Mouse (Mus musculus): ENCODE results near the gene Fam160a1. TPM values are rescaled to one million over a fixed set of nuclear protein-coding genes. Genes with fewer than 3 reads are reported as not detected.

The Fam160a1 gene
- total RNA-seq (2015; ENCODE audit: low replicate concordance) (not detected in 2 replicates), total RNA-seq (2017; ENCODE audit: low replicate concordance) (0.42 TPM in 1 of 2 replicates, not detected in the other)

DNA sequence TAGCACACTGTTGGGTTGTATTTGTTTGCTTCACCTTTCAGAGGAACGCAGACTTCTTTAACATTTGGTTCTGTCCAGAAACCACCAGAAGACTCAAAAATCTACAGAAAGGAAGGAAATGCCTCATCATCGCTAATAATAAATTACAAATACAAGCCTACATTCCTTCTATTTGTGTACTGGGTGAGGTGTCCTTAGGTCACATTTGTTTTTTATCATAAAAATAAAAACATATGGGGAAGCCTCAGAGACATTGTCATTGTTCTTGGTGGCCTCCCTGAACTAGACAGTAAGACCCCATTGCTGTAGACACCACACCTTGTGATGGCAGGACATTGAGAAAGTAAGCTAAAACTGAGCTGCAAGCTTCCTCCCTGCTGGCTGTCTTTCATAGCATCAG lies at the start of gene Fam160a1:
Gene Fam160a1, minus strand, starts transcription at position 101 of the 400 bp plus-strand sequence.
- no peak for ATAC-seq (replicated peaks; ENCODE audit: low FRiP score, poor library complexity, severe bottlenecking)

DNA sequence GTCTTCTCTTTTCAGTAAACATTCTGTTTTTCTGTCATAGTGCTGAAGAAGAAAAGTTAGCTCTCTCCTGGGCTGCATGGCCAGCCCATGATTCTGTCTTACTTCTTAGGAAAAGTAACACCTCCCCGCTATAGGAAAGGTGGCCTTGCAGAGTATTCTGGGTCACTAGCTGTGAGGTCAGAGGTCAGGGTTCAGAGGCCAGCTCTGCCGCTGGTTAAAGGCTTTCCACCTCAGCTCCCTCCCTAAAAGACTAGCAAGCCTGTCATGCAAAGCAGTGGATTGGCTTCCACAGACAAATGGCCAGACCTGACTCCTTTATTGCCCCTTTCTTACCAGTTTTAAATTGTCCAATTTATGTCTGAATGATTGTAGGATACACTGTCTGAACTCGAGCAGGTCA lies 46.9 kb upstream of the Fam160a1 start:
- ATAC-seq (replicated peaks; ENCODE audit: low FRiP score, poor library complexity, severe bottlenecking): no peak

DNA sequence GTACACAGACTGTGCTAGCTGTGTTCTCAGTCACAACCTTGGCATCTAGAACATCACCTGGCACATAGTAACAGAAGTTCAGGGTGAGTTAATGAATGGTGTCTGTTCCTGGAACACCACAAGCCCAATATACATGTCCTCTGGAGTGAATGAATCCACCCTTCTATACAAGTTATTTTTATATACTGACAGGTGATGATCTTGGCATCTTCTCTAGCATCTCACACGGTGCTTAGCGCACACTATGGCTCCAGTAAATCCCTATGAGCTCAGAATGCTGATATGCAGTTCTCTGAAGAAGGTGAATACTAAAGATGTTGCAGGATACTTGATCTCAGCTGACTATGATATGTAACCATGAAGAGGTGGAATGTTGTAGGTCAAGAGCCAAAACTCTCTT lies 45.8 kb upstream of the Fam160a1 start:
- no peak for ATAC-seq (replicated peaks; ENCODE audit: low FRiP score, poor library complexity, severe bottlenecking)

DNA sequence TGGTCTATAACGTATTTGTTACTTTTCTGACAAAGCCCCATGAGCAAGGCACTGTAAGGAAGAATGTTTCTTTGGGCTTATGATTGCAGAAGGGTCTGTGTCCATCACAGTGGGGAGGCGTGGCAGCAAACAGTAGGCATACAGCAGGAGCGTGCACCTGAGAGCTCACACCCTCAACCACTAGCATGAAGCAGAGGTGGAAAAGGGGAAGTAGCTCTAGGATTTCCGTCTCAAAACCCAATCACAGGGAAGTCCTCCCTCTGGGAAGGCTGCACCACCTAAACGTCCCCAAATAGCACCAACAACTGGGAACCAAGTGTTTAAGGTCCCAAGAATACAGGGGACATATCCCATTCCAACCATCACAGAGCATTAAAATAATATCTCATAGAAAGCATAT lies 43.9 kb upstream of the Fam160a1 start:
- no peak for ATAC-seq (replicated peaks; ENCODE audit: low FRiP score, poor library complexity, severe bottlenecking)

DNA sequence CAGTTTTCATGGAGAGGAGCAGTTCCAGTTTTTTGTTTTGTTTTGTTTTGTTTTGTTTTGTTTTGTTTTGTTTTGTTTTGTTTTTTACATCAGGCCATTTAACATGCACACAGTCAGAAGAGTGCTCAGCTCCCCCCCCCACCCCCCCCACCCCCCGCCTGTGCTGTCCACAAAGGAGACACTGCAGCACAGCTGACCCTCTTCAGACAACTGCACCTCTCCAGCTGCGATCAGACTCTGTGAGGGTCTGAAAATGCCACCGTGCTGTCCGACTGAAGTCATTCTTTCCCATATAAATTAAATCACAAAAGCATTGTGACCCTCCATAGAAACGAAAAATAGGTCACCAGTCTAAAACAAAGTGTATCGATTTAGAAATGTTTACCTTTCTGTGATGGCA lies 42.2 kb upstream of the Fam160a1 start:
- ATAC-seq (replicated peaks; ENCODE audit: low FRiP score, poor library complexity, severe bottlenecking): no peak

DNA sequence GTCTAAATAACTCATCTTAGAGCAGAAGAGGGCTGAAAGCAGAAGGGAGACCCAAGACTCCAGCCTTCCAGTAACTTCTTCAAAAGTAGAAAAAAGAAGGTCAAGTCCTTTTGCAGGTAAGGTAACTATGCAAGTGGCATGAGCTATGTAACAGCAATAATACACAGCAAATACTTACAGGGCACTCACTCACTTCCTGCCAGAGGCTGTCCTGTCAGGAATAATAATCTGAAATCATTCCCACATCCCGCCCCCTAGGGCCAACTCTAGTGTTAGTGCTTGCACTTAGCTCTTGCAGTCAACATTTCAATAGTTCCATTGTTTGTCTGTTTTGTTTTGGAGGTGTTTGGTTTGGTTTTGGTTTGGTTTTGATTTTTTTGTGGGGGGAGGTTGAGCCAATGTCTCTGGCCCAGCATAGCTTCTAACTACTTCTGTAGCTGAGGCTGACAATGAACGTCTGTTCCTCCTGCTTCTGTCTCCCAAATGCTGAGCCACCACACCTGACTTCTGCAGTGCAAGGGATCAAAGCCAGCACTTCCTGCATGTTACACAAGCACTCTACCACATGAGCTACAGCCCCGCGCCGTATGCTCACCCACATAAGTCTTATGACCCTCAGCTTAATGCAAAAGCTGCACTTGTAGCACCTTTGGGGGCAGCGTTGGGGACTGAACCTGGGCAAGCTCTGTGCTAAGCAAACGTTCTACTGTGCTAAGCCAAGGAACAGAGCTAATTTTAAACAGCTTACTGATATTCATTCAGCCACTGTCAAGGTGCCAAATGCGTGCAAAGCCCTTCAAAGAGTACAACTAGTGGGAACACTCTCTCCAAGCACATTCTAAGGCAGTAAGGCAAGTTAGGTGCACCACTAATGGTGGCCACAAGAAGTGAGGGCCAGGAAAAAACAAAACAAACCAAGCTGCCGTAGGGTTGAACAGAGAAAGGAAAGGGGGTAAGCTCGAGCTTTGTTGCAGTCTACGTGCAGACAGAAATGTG lies 41.3 kb upstream of the Fam160a1 start:
- no peak for ATAC-seq (replicated peaks; ENCODE audit: low FRiP score, poor library complexity, severe bottlenecking)

DNA sequence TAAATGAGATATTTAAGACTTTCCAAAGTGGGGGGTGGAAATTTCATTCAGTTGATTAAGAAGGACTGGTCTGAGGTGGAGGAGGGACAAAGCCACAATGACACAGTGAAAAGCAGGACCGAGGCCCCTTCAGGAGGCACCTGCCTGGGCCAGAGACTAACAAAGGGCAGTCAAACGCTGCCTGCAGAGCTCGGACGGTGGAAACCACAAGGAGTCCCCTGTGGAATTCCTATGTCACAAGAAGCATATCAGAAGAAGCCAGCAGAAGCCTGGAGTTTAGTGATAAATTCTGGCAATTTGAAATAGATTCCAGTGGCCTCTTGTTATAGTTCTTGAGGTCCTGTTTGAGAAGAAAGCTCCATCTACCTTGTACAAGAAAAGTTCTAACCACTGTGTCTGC lies 40.0 kb upstream of the Fam160a1 start:
- no peak for ATAC-seq (replicated peaks; ENCODE audit: low FRiP score, poor library complexity, severe bottlenecking)

DNA sequence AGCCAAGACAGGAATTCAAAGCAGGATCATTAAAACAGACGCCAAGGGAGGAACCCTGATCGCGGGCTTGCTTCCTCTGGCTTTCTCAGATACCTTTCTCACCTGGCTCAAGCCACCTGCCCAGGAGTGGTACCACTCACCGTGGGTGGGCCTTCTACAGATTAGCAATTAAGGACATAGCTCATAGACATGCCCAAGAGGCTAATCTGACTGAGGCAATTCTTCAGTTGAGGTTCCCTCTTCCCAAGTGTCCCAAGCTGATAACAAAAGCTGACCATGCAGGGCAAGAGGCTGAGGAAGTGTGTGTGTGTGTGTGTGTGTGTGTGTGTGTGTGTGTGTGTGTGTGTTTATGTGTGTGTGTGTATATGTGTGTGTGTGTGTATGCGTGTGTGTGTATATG lies 38.9 kb upstream of the Fam160a1 start:
- ATAC-seq (replicated peaks; ENCODE audit: low FRiP score, poor library complexity, severe bottlenecking): no peak

DNA sequence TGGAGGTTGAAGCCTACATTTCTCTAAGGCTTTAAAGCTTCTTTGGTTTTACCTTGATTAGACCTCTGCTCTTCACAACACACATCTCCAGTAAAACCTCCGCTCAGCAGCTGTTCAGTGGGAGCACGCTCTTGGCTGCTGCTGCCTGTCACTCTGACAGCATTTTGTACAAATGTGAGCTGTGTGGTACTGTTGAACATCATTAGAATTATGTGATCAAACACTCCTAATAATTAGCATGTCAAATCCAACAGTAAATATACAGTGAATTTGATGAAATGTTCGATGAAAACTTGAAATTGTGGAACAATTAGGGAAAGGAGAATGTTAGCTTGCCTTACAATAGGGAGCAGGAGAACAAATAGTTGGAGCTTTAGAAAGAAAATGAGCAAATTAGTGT lies 38.0 kb upstream of the Fam160a1 start:
- ATAC-seq (replicated peaks; ENCODE audit: low FRiP score, poor library complexity, severe bottlenecking): no peak

DNA sequence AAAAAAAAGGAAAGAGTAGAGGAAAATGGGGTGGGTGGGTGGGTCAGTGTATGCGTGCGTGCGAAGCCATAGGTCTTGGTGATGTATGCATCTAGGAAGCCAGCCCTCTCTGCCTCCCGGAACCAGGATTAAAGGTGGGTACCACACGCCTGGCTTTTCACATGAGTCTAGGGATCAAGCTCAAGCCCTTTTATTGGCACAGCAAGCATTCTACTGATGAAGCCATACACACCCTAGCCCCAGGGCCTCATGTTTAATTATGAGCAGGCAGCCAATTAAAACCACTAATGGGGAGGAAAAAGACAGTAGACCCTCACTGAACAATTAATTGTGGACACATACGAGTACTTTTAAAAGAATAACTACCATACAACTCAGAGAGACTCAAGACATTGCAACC lies 37.1 kb upstream of the Fam160a1 start:
- no peak for ATAC-seq (replicated peaks; ENCODE audit: low FRiP score, poor library complexity, severe bottlenecking)

DNA sequence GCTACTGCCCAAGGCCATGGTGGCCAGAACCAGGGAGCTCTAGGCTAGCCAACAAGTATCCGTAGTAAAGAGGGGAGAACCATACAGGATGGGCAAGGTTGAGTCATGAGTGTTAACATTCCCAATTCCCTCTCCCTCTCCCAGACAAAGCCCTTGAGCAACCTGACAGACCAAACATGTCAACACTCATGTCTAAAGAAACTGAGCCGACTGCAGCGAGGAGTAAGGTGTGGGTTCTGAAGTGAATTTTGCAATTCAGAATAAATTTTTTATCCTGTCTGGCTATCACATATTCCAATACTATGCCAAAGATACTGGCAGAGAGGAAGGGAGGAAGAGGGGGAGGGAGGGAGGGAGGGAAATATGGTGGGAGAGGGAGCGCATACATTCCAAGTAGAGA lies 36.6 kb upstream of the Fam160a1 start:
- ATAC-seq (replicated peaks; ENCODE audit: low FRiP score, poor library complexity, severe bottlenecking): no peak

DNA sequence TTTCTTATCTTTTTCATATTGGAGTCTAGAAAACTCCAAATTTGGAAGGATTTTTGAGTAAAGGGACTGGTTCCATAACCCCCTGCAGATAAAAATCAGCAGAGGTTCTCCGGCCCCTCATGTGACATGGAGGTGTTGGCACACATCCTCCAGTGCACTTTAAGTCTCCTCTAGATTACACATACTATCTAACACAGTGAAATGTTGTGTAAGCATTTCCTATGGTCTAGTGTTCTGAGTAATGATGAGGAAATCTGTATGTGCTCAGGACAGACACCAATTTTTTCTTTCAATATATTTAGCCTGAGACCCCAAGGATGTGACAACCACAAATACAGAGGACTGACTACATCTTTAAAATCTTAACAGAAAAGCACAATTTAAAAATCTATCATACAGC lies 33.0 kb upstream of the Fam160a1 start:
- no peak for ATAC-seq (replicated peaks; ENCODE audit: low FRiP score, poor library complexity, severe bottlenecking)

DNA sequence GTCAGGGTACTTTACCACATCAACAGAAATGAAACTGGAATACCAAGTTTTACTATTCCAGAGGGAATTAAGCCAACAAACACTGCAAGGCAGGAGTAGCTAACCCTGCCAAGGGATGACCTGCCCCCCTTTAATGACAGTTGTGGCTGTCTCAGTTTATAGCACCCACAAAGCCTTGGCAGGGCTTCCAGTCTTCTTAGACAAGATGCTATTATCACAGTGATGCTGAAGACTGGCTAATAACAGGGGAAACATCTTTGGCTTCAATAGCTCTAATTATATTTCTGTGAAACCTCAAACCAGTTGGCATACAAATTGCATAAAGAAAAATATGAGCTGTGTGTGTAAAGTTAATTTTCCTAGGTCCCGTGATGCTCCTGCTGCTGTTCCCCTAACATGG lies 29.2 kb upstream of the Fam160a1 start:
- ATAC-seq (replicated peaks; ENCODE audit: low FRiP score, poor library complexity, severe bottlenecking): no peak

DNA sequence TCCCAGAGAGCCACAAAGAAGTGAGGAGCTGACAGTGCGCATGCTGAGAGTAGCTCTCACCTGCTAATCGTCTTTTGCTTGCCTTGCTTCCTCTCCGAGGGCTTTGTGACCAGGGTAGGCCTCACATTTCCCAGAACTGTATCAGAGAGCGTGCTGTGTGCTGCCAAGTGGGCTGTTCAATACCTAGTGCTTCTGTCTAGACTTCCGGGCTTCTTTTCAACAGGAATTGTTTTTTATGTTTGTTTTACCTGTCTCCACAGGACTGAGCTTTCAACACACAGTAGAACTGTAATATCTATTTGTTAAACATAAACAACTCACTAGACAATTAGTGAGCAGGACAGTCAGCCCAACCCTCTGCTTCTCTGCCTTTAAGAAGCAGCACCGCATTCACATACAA lies 28.2 kb upstream of the Fam160a1 start:
- no peak for ATAC-seq (replicated peaks; ENCODE audit: low FRiP score, poor library complexity, severe bottlenecking)

DNA sequence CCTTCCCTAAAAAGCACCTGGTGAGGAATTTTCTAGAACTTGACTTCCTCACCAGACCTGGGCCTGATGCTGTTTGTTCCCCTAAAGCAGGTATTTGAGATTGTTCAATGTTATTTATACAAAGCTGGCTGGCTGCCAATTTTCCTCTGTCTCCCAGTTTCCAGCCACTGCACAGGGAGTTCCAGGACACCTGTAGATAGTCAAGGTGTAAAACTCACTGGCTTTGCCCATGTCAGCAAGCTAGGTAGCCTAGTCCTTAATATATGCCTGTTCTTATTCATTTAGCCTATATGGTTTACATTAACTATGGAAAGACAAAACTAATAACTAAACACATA lies 25.8 kb upstream of the Fam160a1 start:
- no peak for ATAC-seq (replicated peaks; ENCODE audit: low FRiP score, poor library complexity, severe bottlenecking)

DNA sequence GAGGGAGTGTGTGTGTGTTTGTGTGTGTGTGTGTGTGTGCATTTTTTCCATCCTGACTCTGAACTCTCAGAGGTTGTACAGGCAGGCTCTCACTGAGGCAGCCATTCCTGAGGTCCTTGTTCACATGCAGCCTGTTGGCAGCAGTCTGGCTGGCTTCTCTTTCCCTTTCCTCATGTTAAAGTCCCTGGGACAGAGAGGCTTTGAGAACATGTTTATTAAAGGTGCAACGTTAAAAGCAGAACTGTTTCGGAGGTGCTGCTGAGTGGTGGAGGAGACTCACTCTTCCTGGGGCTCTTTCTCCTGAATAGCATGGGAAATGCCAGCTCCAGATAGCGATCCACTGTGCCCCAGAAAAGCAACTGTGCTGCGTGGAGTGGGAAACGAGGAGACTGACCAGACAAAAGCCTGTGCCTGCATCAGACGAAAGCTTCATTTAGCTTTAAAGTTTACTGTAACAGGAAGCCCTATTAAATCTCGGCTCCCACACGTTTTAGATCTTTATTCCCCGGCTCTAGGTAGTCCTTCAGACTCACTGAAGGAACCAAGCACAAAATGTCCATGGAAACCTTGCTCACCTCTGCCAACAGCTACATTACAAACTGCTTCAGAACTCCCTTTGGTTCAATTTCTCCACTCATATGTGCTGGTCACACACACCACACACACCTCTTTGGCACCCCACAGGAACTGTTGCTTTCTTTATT lies 25.2 kb upstream of the Fam160a1 start:
- ATAC-seq (replicated peaks; ENCODE audit: low FRiP score, poor library complexity, severe bottlenecking): no peak

DNA sequence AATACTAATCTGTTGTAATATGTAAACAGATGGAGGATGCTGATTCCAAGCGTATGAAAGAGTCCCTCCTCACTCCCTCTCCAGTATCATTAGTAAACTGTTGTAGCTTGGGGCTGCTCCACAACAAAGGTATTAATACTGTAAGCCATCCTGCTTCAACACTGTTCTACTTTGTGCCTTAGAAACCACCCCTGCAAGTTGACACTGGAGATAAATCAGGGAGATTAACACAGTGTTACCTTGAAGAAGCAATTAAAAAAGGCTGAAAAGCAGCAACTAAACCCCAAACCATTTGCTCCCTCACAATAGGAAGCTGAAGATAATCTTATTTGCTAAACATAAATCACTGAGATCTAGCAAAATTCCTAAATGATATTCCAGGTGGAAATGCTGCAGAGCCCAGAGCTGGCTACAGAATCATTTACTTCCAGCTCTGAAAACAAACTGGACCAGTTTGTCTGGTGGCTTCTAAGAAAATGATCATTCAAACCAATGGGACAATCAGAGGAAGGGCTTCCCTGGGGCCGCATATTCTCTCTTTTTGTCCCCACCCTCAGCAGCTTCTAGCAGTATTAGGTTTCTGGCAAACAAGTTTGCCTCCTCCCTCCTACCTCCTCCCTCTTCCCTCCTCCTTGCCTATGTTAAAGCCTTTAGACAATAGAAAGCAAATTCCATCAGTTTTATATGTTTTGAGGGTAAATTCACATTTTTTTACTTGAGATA lies 24.5 kb upstream of the Fam160a1 start:
- ATAC-seq (replicated peaks; ENCODE audit: low FRiP score, poor library complexity, severe bottlenecking): no peak

DNA sequence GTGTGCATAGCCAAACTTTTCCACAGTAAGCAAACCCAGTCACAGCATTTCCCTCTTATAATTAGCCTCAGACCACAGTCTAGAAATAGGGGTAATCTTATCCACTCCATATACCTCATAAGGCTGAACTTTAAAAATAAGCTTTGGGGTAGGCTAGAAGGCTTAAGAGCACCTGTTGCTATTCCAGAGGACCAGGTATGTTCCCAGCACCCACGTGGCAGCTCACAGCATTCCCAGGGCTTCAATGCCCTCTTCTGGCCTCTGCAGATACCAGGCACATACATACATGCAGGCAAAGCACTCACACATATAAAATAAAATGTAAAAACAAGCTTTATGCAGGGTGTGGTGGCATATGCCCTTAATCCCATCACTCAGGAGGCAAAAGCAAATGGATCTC lies 16.5 kb upstream of the Fam160a1 start:
- ATAC-seq (replicated peaks; ENCODE audit: low FRiP score, poor library complexity, severe bottlenecking): no peak

DNA sequence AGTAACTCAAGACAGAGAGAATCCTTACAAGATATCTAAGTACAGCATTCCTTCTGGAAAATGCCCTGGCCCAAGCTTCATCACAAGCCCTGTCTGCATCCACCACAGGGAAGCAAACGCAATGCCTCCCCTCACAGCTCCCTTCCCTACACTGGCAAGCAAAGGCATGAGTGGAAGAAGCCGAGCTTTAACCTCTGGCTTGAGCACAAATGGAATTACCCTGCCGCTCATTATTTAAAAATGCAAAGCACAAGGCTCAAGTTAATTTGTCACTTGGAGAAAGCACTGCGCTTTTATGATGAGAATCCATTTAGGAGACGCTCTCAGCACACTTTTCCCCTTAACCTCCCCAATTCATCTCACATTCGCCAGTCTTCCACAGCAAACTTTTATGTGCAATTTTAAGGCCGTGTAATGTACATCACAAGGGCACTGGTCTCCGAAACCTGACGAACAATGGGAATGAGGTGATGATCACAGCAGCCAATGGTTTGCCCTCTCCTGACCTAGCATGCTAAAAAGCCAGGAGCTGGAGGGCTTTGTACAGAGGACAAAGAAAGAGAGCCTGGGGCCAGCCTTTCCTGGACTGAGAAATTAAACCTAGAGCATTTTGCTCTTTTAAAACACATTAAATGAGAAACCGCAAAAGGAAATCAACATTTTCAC lies 15.5 kb upstream of the Fam160a1 start:
- ATAC-seq (replicated peaks; ENCODE audit: low FRiP score, poor library complexity, severe bottlenecking): no peak

DNA sequence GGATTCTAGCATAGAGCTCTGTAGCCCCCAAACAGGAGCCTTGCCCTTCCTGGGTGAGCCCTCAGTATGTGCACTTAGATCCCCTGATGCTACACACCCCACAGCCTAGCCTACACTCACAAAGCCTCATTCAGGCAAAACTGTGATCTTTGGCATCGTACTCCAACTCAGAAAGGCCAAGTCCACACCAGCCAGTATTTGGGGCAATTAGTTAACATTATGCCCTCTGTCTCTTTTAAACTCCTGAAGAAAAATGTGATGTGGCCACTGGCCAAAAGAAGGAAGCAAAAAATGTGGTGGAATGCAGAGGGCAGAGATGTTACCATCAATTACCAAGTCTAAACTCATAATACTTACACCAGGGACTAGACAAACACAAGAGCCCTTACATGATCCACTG lies 14.7 kb upstream of the Fam160a1 start:
- no peak for ATAC-seq (replicated peaks; ENCODE audit: low FRiP score, poor library complexity, severe bottlenecking)
